Mouse (Mus musculus) testis, adult 2 months (tissue): ENCODE measurements around the gene Akap12. TPM values are rescaled to one million over a fixed set of nuclear protein-coding genes. Genes with fewer than 3 reads are reported as not detected.

Experiments
- H3K27ac ChIP-seq: fragments of 200-500 bp; 2 replicates; pipeline ENCODE4 v1.5.1; 2012; ENCODE audit warnings: low read depth, low read length; ENCODE audit not compliant: control insufficient read depth, insufficient read depth
- H3K27me3 ChIP-seq: fragments of 200-500 bp; 2 replicates; pipeline ENCODE4 v1.6.1; 2012; ENCODE audit warnings: mild to moderate bottlenecking, low read length, moderate library complexity; ENCODE audit not compliant: control insufficient read depth, insufficient read depth
- H3K36me3 ChIP-seq: fragments of 200-500 bp; 2 replicates; pipeline ENCODE4 v1.6.1; 2012; ENCODE audit warnings: mild to moderate bottlenecking, low read length; ENCODE audit not compliant: control insufficient read depth, insufficient read depth
- H3K4me1 ChIP-seq: fragments of 200-500 bp; 2 replicates; pipeline ENCODE4 v1.6.1; 2012; ENCODE audit warnings: low read length; ENCODE audit not compliant: control insufficient read depth, insufficient read depth
- H3K4me3 ChIP-seq: fragments of 200-500 bp; 2 replicates; pipeline ENCODE4 v1.5.1; 2012; ENCODE audit warnings: low read depth, mild to moderate bottlenecking, low read length, moderate library complexity, mixed read lengths; ENCODE audit not compliant: control insufficient read depth
- CTCF ChIP-seq: fragments of 200-500 bp; IDR thresholded peaks from 2 replicates; pipeline ENCODE4 v1.5.1; 2012; ENCODE audit warnings: low read depth, mild to moderate bottlenecking, inconsistent platforms, low read length, moderate library complexity; ENCODE audit not compliant: control insufficient read depth, insufficient read depth, insufficient replicate concordance
- POLR2A ChIP-seq: fragments of 200-500 bp; IDR thresholded peaks from 2 replicates; pipeline ENCODE4 v1.6.1; 2012; ENCODE audit warnings: low read depth, mild to moderate bottlenecking, inconsistent platforms, low read length, moderate library complexity; ENCODE audit not compliant: control insufficient read depth
- polyA plus RNA-seq: library from polyadenylated mRNA; depleted of rRNA; stranded (reverse); fragments of >200 nt; gene quantifications from 2 replicates; pipeline ENCODE4 v1.2.3, GENCODE M21; 2012

Gene Akap12
- polyA plus RNA-seq, 1 experiment = 446 TPM

GRCm38 (mm10) chr10:4285752-4286151 is 19.6 kb downstream of the Akap12 start:
- H3K27me3 ChIP-seq = no peaks in the 10 kb centered on the region
- no peak overlapping the region for H3K4me3 ChIP-seq
- peak overlapping the region; percentile 29; the same call in 1 of the 2 replicates for H3K27ac ChIP-seq
- no peaks in the 10 kb centered on the region for H3K36me3 ChIP-seq
- 0 out of 2 replicates have a peak, but pooled peaks cover 4% of the 10 kb centered on the region for H3K4me1 ChIP-seq
- no peak for TF ChIP-seq CTCF
- no peak for TF ChIP-seq POLR2A

- H3K27ac ChIP-seq = no peak overlapping the region
- H3K27me3 ChIP-seq = no peaks in the 10 kb centered on the region
- no peaks in the 10 kb centered on the region for H3K36me3 ChIP-seq
- TF ChIP-seq POLR2A = no peak
- TF ChIP-seq CTCF = no peak
- H3K4me3 ChIP-seq = no peak overlapping the region
- 0 out of 2 replicates have a peak, but pooled peaks cover 4% of the 10 kb centered on the region for H3K4me1 ChIP-seq
Observed at GRCm38 (mm10) chr10:4289171-4289570, 23.0 kb downstream of the Akap12 start.

DNA sequence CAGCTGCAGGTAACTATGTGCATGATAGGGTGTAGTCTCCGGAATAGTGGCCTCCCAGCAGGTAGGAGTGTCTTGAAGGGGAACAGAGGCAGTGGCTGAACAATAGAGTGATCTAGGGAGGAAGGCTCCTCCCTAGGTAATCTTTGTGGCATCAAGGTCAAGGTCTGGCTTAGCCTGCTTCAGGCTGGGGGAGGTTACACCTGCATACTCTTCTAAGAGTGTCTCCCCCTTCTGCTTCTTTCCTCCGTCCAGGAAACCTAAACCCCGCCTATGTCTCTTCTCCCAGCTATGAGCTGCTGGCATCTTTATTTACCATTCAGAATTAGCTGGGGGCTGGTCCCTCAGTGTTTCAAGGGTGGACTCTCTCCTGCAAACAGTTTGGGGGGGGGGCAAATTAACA is 23.5 kb downstream of the Akap12 start:
- Histone ChIP-seq H3K4me1 (0 out of 2 replicates have a peak, but pooled peaks cover 4% of the 10 kb centered on the region), H3K27me3 (no peaks in the 10 kb centered on the region), H3K4me3 (no peak overlapping the region), H3K27ac (no peak overlapping the region), H3K36me3 (no peaks in the 10 kb centered on the region)
- TF ChIP-seq CTCF = no peak
- TF ChIP-seq POLR2A = no peak

GRCm38 (mm10) chr10:4290145-4290544 is 24.0 kb downstream of the Akap12 start:
- Histone ChIP-seq H3K27ac (no peak overlapping the region), H3K4me3 (no peak overlapping the region), H3K36me3 (no peaks in the 10 kb centered on the region), H3K4me1 (0 out of 2 replicates have a peak, but pooled peaks cover under 1% of the 10 kb centered on the region), H3K27me3 (no peaks in the 10 kb centered on the region)
- TF ChIP-seq POLR2A (no peak), CTCF (no peak)

DNA sequence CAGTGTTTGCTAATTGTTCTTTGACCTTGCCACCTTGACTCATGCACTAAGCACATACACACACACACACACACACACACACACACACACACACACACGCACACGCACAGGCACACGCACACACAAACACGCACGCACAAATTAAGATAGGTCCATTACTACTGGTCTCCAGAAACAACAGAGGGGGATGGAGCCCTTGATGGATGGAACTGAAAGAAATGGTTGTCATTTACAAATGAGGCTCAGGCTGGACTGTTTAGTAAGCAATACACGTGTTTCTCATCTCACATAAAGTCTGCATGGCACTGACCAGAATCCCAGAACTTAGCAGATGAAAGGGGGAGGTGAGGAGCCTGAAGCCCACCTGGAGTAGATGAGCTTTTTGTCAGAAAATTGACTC is 24.4 kb downstream of the Akap12 start:
- Histone ChIP-seq H3K4me1 (no peaks in the 10 kb centered on the region), H3K27ac (no peak overlapping the region), H3K27me3 (no peaks in the 10 kb centered on the region), H3K36me3 (no peaks in the 10 kb centered on the region), H3K4me3 (no peak overlapping the region)
- TF ChIP-seq CTCF = no peak
- TF ChIP-seq POLR2A = no peak

- no peaks in the 10 kb centered on the region for H3K27me3 ChIP-seq
- H3K27ac ChIP-seq = no peak overlapping the region
- H3K4me1 ChIP-seq = no peaks in the 10 kb centered on the region
- TF ChIP-seq CTCF (no peak), POLR2A (no peak)
- H3K36me3 ChIP-seq = no peaks in the 10 kb centered on the region
- H3K4me3 ChIP-seq = no peak overlapping the region
Observed at GRCm38 (mm10) chr10:4293418-4293817, 27.2 kb downstream of the Akap12 start.

DNA sequence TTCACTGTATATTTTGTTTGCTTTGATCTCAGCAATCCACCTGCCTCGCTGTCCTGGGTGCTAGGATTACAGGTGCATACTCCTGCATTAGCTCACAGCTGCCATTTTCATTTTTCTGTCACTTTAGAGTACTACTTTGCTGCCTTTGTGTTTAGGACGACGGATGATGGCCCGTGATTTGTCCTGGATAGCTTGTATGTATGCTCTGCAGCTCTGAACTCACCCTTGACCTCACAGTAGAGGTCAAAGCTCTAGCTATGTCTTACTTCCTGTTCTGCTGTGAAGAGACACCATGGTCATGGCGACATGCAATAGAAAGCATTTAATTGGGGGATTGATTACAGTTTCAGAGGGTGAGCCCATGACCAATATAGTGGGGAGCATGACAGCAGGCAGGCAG is 37.4 kb downstream of the Akap12 start:
- H3K4me1 ChIP-seq = no peaks in the 10 kb centered on the region
- H3K4me3 ChIP-seq = no peak overlapping the region
- no peak for TF ChIP-seq CTCF
- no peak for TF ChIP-seq POLR2A
- H3K27ac ChIP-seq = no peak overlapping the region
- no peaks in the 10 kb centered on the region for H3K36me3 ChIP-seq
- no peaks in the 10 kb centered on the region for H3K27me3 ChIP-seq

DNA sequence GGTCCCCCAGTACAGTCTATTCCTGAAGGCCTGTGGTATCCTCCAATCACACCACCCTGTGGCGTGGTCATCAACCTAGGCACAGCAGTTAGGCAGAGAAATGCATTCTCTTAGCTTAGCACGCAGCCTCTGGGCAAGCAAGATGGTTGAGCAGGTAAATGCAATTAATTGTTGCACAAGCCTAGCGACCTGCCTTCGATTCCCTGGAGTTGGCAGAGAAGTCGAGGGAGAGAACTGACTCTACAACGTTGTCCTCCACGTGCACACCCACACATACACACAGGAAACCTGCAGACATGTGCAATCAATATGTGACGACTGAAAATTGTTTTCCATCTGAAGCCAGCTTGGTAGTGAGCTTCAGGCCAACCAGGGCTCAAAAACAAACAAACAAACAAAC is 57.7 kb downstream of the Akap12 start:
- Histone ChIP-seq H3K36me3 (no peaks in the 10 kb centered on the region), H3K4me3 (no peak overlapping the region), H3K27me3 (no peaks in the 10 kb centered on the region), H3K4me1 (no peaks in the 10 kb centered on the region; the same call in 1 of the 2 replicates), H3K27ac (no peak overlapping the region)
- no peak for TF ChIP-seq CTCF
- TF ChIP-seq POLR2A = no peak
